Mouse (Mus musculus) forebrain, embryonic 16.5 days (tissue): ENCODE data around the gene Trim26. TPM values are rescaled to one million over a fixed set of nuclear protein-coding genes. Genes with fewer than 3 reads are reported as not detected.
A peak's percentile ranks its signal among the peaks of the same experiment; 100 is the strongest.

Experiments
- ATAC-seq: fragments of 200-750 bp; cut with Nextera tagmentation; 2 replicates; pipeline ENCODE4 v1.8.0; 2017; ENCODE audit warnings: mild to moderate bottlenecking, moderate library complexity
- H3K27ac ChIP-seq: fragments of 300-500 bp; sonication (generic); 2 replicates; pipeline ENCODE4 v1.5.1; 2014; ENCODE audit warnings: low read length, control low read depth
- H3K27me3 ChIP-seq: fragments of 300-500 bp; sonication (generic); replicated peaks from 2 replicates; pipeline ENCODE4 v1.6.1; 2014; ENCODE audit warnings: low read length; ENCODE audit not compliant: control insufficient read depth, insufficient read depth
- H3K36me3 ChIP-seq: fragments of 300-500 bp; sonication (generic); 2 replicates; pipeline ENCODE4 v1.6.1; 2014; ENCODE audit not compliant: control insufficient read depth, insufficient read depth
- H3K4me1 ChIP-seq: fragments of 300-500 bp; sonication (generic); replicated peaks from 2 replicates; pipeline ENCODE4 v1.6.1; 2014; ENCODE audit warnings: low read length; ENCODE audit not compliant: control insufficient read depth, insufficient read depth
- H3K4me2 ChIP-seq: fragments of 300-500 bp; sonication (generic); 2 replicates; pipeline ENCODE4 v1.6.1; 2014; ENCODE audit warnings: mild to moderate bottlenecking, low read length, control low read depth
- H3K4me3 ChIP-seq: fragments of 300-500 bp; sonication (generic); replicated peaks from 2 replicates; pipeline ENCODE4 v1.5.1; 2014; ENCODE audit warnings: mild to moderate bottlenecking, low read length, control low read depth
- H3K9ac ChIP-seq: fragments of 300-500 bp; sonication (generic); replicated peaks from 2 replicates; pipeline ENCODE4 v1.6.1; 2014; ENCODE audit warnings: low read depth, low read length, control low read depth
- H3K9me3 ChIP-seq: fragments of 300-500 bp; sonication (generic); 2 replicates; pipeline ENCODE4 v1.6.1; 2016; ENCODE audit warnings: low read length; ENCODE audit not compliant: control insufficient read depth
- WGBS: fragments of 180-500 bp; shearing (Covaris S2); extraction: QIAGEN DNeasy Blood & Tissue Kit; methylation state at CpG from one replicate; pipeline ENCODE4 v1.1.7; 2014; 5-methylcytosine and 5-hydroxymethylcytosine counted together
- polyA plus RNA-seq: library from polyadenylated mRNA; unstranded; fragments of >200 nt; fragmentation: Nextera tagmentation; extraction: Ambion mirVana; gene quantifications from 2 replicates; pipeline ENCODE4 v1.2.1, GENCODE M21; 2015

The Trim26 gene
- polyA plus RNA-seq, 1 experiment from 2014 or later, result 38.2 TPM

GRCm38 (mm10) chr17:36866719-36867527 lies 30.0 kb downstream of the Trim26 start, which contains the start of gene Trim15:
Gene Trim15, minus strand, starts transcription at chr17:36867210.
- peak within 1 kb of the TSS; percentile 23 for H3K4me3 ChIP-seq
- ATAC-seq, result 0 out of 2 replicates have a peak, but pooled peaks have one; percentile 33
- H3K27me3 ChIP-seq, result 0 out of 2 replicates have a peak, but pooled peaks cover 5% of the 10 kb centered on the region
- peak within 1 kb of the TSS; percentile 15 for H3K9ac ChIP-seq
- 16% methylated on average over 29 of the region's 29 CpGs for WGBS
- peak within 1 kb of the TSS; percentile 43 for H3K4me2 ChIP-seq
- H3K4me1 ChIP-seq, result peaks cover 6% of the 10 kb centered on the region
- no peak within 1 kb of the TSS for H3K27ac ChIP-seq
- no peaks in the 10 kb centered on the region for H3K36me3 ChIP-seq
- no peaks in the 10 kb centered on the region for H3K9me3 ChIP-seq

- no peak for ATAC-seq
- no peak overlapping the region for H3K9ac ChIP-seq
- WGBS, result 83% methylated on average over 2 of the region's 2 CpGs
Observed at GRCm38 (mm10) chr17:36868836-36869235, 31.9 kb downstream of the Trim26 start.

GRCm38 (mm10) chr17:36869284-36869954 lies 32.5 kb downstream of the Trim26 start, which contains the start of gene Trim10:
Gene Trim10, plus strand, starts transcription at chr17:36869574.
- H3K27me3 ChIP-seq, result 0 out of 2 replicates have a peak, but pooled peaks cover 5% of the 10 kb centered on the region
- H3K4me2 ChIP-seq, result no peak within 1 kb of the TSS
- H3K36me3 ChIP-seq, result no peaks in the 10 kb centered on the region
- H3K27ac ChIP-seq, result no peak within 1 kb of the TSS
- ATAC-seq, result no peak
- no peaks in the 10 kb centered on the region for H3K9me3 ChIP-seq
- H3K4me1 ChIP-seq, result peaks cover 6% of the 10 kb centered on the region
- no peak within 1 kb of the TSS for H3K9ac ChIP-seq
- WGBS, result 80% methylated on average over 4 of the region's 4 CpGs
- H3K4me3 ChIP-seq, result no peak within 1 kb of the TSS

More at GRCm38 (mm10) chr17:36868836-36869235, 31.9 kb downstream of the Trim26 start:
- no peaks in the 10 kb centered on the region for H3K36me3 ChIP-seq
- H3K4me1 ChIP-seq, result peaks cover 6% of the 10 kb centered on the region
- H3K27ac ChIP-seq, result no peak overlapping the region
- H3K4me3 ChIP-seq, result no peak overlapping the region
- no peak overlapping the region for H3K4me2 ChIP-seq
- H3K27me3 ChIP-seq, result 0 out of 2 replicates have a peak, but pooled peaks cover 5% of the 10 kb centered on the region
- H3K9me3 ChIP-seq, result no peaks in the 10 kb centered on the region

- H3K27me3 ChIP-seq, result 0 out of 2 replicates have a peak, but pooled peaks cover 5% of the 10 kb centered on the region
- peaks cover 6% of the 10 kb centered on the region for H3K4me1 ChIP-seq
- no peak overlapping the region for H3K27ac ChIP-seq
- no peaks in the 10 kb centered on the region for H3K36me3 ChIP-seq
- H3K9ac ChIP-seq, result no peak overlapping the region
- H3K9me3 ChIP-seq, result no peaks in the 10 kb centered on the region
- no peak overlapping the region for H3K4me3 ChIP-seq
- no peak overlapping the region for H3K4me2 ChIP-seq
- WGBS, result 77% methylated on average over 25 of the region's 25 CpGs
- no peak for ATAC-seq
Observed at GRCm38 (mm10) chr17:36869955-36870810, 33.2 kb downstream of the Trim26 start.

- H3K4me2 ChIP-seq, result no peak overlapping the region
- H3K27ac ChIP-seq, result no peak overlapping the region
- 75% methylated on average over 4 of the region's 4 CpGs for WGBS
- no peaks in the 10 kb centered on the region for H3K9me3 ChIP-seq
- no peak overlapping the region for H3K4me3 ChIP-seq
- no peaks in the 10 kb centered on the region for H3K36me3 ChIP-seq
- no peak for ATAC-seq
- H3K4me1 ChIP-seq, result no peaks in the 10 kb centered on the region
- no peaks in the 10 kb centered on the region for H3K27me3 ChIP-seq
- no peak overlapping the region for H3K9ac ChIP-seq
Observed at GRCm38 (mm10) chr17:36874636-36875035, 37.7 kb downstream of the Trim26 start.

GRCm38 (mm10) chr17:36883350-36883749 lies 46.4 kb downstream of the Trim26 start:
- 77% methylated on average over 2 of the region's 2 CpGs for WGBS
- ATAC-seq, result no peak

GRCm38 (mm10) chr17:36885132-36885790 lies 48.3 kb downstream of the Trim26 start:
- 95% methylated on average over 12 of the region's 12 CpGs for WGBS
- H3K36me3 ChIP-seq, result no peaks in the 10 kb centered on the region
- no peaks in the 10 kb centered on the region for H3K9me3 ChIP-seq
- H3K9ac ChIP-seq, result no peak overlapping the region
- no peak overlapping the region for H3K27ac ChIP-seq
- no peaks in the 10 kb centered on the region; the same call in 1 of the 2 replicates for H3K27me3 ChIP-seq
- H3K4me1 ChIP-seq, result no peaks in the 10 kb centered on the region
- H3K4me3 ChIP-seq, result no peak overlapping the region
- no peak for ATAC-seq
- H3K4me2 ChIP-seq, result no peak overlapping the region

More at GRCm38 (mm10) chr17:36883350-36883749, 46.4 kb downstream of the Trim26 start:
- Histone ChIP-seq H3K9ac (no peak overlapping the region), H3K4me2 (no peak overlapping the region), H3K4me3 (no peak overlapping the region), H3K27ac (no peak overlapping the region), H3K27me3 (no peaks in the 10 kb centered on the region), H3K4me1 (no peaks in the 10 kb centered on the region), H3K36me3 (no peaks in the 10 kb centered on the region), H3K9me3 (no peaks in the 10 kb centered on the region)

- no peak within 1 kb of the TSS for H3K4me2 ChIP-seq
- no peak within 1 kb of the TSS for H3K27ac ChIP-seq
- WGBS, result 91% methylated on average over 5 of the region's 5 CpGs
- no peaks in the 10 kb centered on the region for H3K36me3 ChIP-seq
- no peak within 1 kb of the TSS for H3K9ac ChIP-seq
- no peaks in the 10 kb centered on the region; the same call in 1 of the 2 replicates for H3K27me3 ChIP-seq
- no peaks in the 10 kb centered on the region for H3K4me1 ChIP-seq
- H3K9me3 ChIP-seq, result no peaks in the 10 kb centered on the region
- no peak within 1 kb of the TSS for H3K4me3 ChIP-seq
- no peak for ATAC-seq
Observed at GRCm38 (mm10) chr17:36890073-36890903, 53.4 kb downstream of the Trim26 start, which contains the start of gene Trim40. Gene Trim40, minus strand, starts transcription at chr17:36890123.
